In the genomic region with DNA sequence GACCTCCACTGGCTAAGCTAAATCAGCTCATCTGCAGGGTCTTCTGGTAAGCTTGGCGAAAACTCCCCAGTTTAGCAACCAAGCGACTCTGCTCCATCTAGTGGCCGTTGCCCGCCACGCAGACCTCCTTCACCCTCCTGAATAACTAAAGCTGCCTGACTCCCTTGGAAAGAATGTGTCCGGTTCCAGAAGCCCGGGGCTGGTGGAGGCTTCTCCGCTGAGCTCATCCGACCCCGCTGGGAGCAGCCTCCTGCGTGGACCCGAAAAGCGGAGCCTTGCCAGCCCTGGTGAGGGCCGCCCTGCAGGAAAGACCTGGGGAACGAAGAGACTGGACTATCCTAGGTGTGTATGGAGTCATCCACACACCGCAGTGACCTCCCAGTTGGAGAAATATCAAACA, we compare ENCODE assay signal across 8 mouse cellular contexts.
DNase-seq lines count a peak whose midpoint lies in the region; ATAC-seq and TF ChIP-seq lines count a peak whose summit lies in the region.

No protein-coding gene starts in this region.

- no peaks in the 10 kb centered on the region for H3K79me2 ChIP-seq in C2C12 (ENCODE audit: control insufficient read depth, insufficient read depth)

- H3K9me3 ChIP-seq in heart, embryonic 12.5 days (replicated peaks) = no peaks in the 10 kb centered on the region
- no peaks in the 10 kb centered on the region for H3K9me3 ChIP-seq in kidney, postnatal 0 days (replicated peaks; ENCODE audit: low read length)
- H3K9me3 ChIP-seq in liver, embryonic 12.5 days (replicated peaks) = no peaks in the 10 kb centered on the region
- no peaks in the 10 kb centered on the region for H3K9me3 ChIP-seq in stomach, embryonic 15.5 days

- peak; percentile 96 for DNase-seq in kidney, postnatal 0 days (ENCODE audit: low spot score)
- peak; percentile 86 for DNase-seq in neural tube, embryonic 10.5 days (ENCODE audit: extremely low spot score, low spot score)

- H3K27ac ChIP-seq in bone marrow macrophage, adult 2 months (ENCODE audit: insufficient read depth, low read depth, low read length) = no peak overlapping the region
- peak overlapping the region; percentile 62 for H3K27ac ChIP-seq in embryonic fibroblast, embryonic 13.5 days (ENCODE audit: insufficient read depth, low read length)
- peak overlapping the region; percentile 90 for H3K27ac ChIP-seq in heart, embryonic 12.5 days (ENCODE audit: poor library complexity, severe bottlenecking)
- H3K27ac ChIP-seq in kidney, postnatal 0 days = no peak overlapping the region
- H3K27ac ChIP-seq in liver, embryonic 12.5 days = no peak overlapping the region
- no peak overlapping the region for H3K27ac ChIP-seq in stomach, embryonic 15.5 days

- no peak for TF ChIP-seq POLR2A in bone marrow macrophage, adult 2 months (IDR thresholded peaks at IDR 0.05; ENCODE audit: borderline replicate concordance, low read depth, low read length)
- TF ChIP-seq POLR2A in embryonic fibroblast, embryonic 13.5 days (IDR thresholded peaks at IDR 0.05; ENCODE audit: low read depth, low read length) = no peak

- H3K79me3 ChIP-seq in C2C12 (ENCODE audit: low read depth) = no peaks in the 10 kb centered on the region

- 3% methylated on average over 16 of the region's 16 CpGs for WGBS in heart, embryonic 12.5 days
- 4% methylated on average over 16 of the region's 16 CpGs for WGBS in kidney, postnatal 0 days
- 3% methylated on average over 16 of the region's 16 CpGs for WGBS in liver, embryonic 12.5 days (ENCODE audit: insufficient replicate concordance)
- 5% methylated on average over 16 of the region's 16 CpGs for WGBS in stomach, embryonic 15.5 days

- H3ac ChIP-seq in C2C12 (ENCODE audit: control insufficient read depth, insufficient read length, low read depth) = peak overlapping the region; percentile 52

- H3K9ac ChIP-seq in heart, embryonic 12.5 days = peak overlapping the region; percentile 69
- H3K9ac ChIP-seq in kidney, postnatal 0 days (ENCODE audit: low read depth, low read length) = 0 out of 2 replicates have a peak overlapping the region, but pooled peaks have one; percentile 35
- H3K9ac ChIP-seq in liver, embryonic 12.5 days = no peak overlapping the region
- H3K9ac ChIP-seq in stomach, embryonic 15.5 days = no peak overlapping the region

- no peak overlapping the region for H3K4me3 ChIP-seq in C2C12 (ENCODE audit: insufficient read depth, poor library complexity, severe bottlenecking)
- H3K4me3 ChIP-seq in bone marrow macrophage, adult 2 months (ENCODE audit: insufficient read depth, low read length) = peak overlapping the region; percentile 17; the same call in 1 of the 2 replicates
- no peak overlapping the region for H3K4me3 ChIP-seq in embryonic fibroblast, embryonic 13.5 days (ENCODE audit: insufficient read depth, low read length)
- H3K4me3 ChIP-seq in heart, embryonic 12.5 days = peak overlapping the region; percentile 25; the same call in 1 of the 2 replicates
- peak overlapping the region; percentile 21 for H3K4me3 ChIP-seq in kidney, postnatal 0 days (replicated peaks; ENCODE audit: low read depth, low read length)
- peak overlapping the region; percentile 30 for H3K4me3 ChIP-seq in liver, embryonic 12.5 days
- H3K4me3 ChIP-seq in stomach, embryonic 15.5 days (replicated peaks) = peak overlapping the region; percentile 35

- H3K36me3 ChIP-seq in C2C12 (ENCODE audit: control insufficient read depth, insufficient read depth) = peaks cover 44% of the 10 kb centered on the region
- H3K36me3 ChIP-seq in heart, embryonic 12.5 days = peaks cover 26% of the 10 kb centered on the region
- 0 out of 2 replicates have a peak, but pooled peaks cover 9% of the 10 kb centered on the region for H3K36me3 ChIP-seq in kidney, postnatal 0 days (ENCODE audit: insufficient read depth, low read length)
- H3K36me3 ChIP-seq in liver, embryonic 12.5 days = no peaks in the 10 kb centered on the region
- H3K36me3 ChIP-seq in stomach, embryonic 15.5 days = no peaks in the 10 kb centered on the region

- no peaks in the 10 kb centered on the region for H3K27me3 ChIP-seq in C2C12 (ENCODE audit: control insufficient read depth, insufficient read depth, insufficient read length)
- H3K27me3 ChIP-seq in heart, embryonic 12.5 days (replicated peaks) = no peaks in the 10 kb centered on the region
- H3K27me3 ChIP-seq in kidney, postnatal 0 days (ENCODE audit: insufficient read depth, low read length) = no peaks in the 10 kb centered on the region
- H3K27me3 ChIP-seq in liver, embryonic 12.5 days (replicated peaks) = peaks cover 11% of the 10 kb centered on the region; the same call in 1 of the 2 replicates
- no peaks in the 10 kb centered on the region for H3K27me3 ChIP-seq in stomach, embryonic 15.5 days (replicated peaks)

- H3K4me2 ChIP-seq in heart, embryonic 12.5 days = peak overlapping the region; percentile 66
- peak overlapping the region; percentile 70 for H3K4me2 ChIP-seq in kidney, postnatal 0 days (ENCODE audit: low read length)
- peak overlapping the region; percentile 66 for H3K4me2 ChIP-seq in liver, embryonic 12.5 days
- H3K4me2 ChIP-seq in stomach, embryonic 15.5 days = peak overlapping the region; percentile 71

- peak; percentile 63 for ATAC-seq in heart, embryonic 12.5 days (ENCODE audit: insufficient number of reproducible peaks, low FRiP score)
- peak; percentile 80 for ATAC-seq in kidney, postnatal 0 days (replicated peaks; ENCODE audit: low FRiP score, low read depth)
- ATAC-seq in liver, embryonic 12.5 days = peak; percentile 54; the same call in 1 of the 2 replicates
- peak; percentile 61 for ATAC-seq in stomach, embryonic 15.5 days (ENCODE audit: insufficient read depth, low FRiP score, low read depth)

- no peaks in the 10 kb centered on the region for H3K4me1 ChIP-seq in bone marrow macrophage, adult 2 months (ENCODE audit: control insufficient read depth, insufficient read depth, low read length)
- peaks cover 4% of the 10 kb centered on the region; the same call in 1 of the 2 replicates for H3K4me1 ChIP-seq in embryonic fibroblast, embryonic 13.5 days (ENCODE audit: control insufficient read depth, insufficient read depth, low read length)
- peaks cover 64% of the 10 kb centered on the region for H3K4me1 ChIP-seq in heart, embryonic 12.5 days (replicated peaks)
- H3K4me1 ChIP-seq in kidney, postnatal 0 days (replicated peaks; ENCODE audit: insufficient read depth, low read length) = no peaks in the 10 kb centered on the region
- peaks cover 17% of the 10 kb centered on the region for H3K4me1 ChIP-seq in liver, embryonic 12.5 days
- H3K4me1 ChIP-seq in stomach, embryonic 15.5 days = peaks cover 6% of the 10 kb centered on the region

- TF ChIP-seq CTCF in C2C12 (IDR thresholded peaks at IDR 0.05; ENCODE audit: control insufficient read depth, insufficient read depth, insufficient read length) = peak; percentile 11
- peak; percentile 59 for TF ChIP-seq CTCF in bone marrow macrophage, adult 2 months (IDR thresholded peaks at IDR 0.05; ENCODE audit: low read depth, low read length)
- TF ChIP-seq CTCF in embryonic fibroblast, embryonic 13.5 days (IDR thresholded peaks at IDR 0.05; ENCODE audit: borderline replicate concordance, insufficient read depth, low read length) = peak; percentile 76
- TF ChIP-seq CTCF in kidney, postnatal 0 days (IDR thresholded peaks at IDR 0.05; ENCODE audit: low read depth) = peak; percentile 88

TF ChIP-seq in C2C12, 6 proteins besides CTCF, POLR2A, EP300 and RAD21:
- TF ChIP-seq MYOD1 (IDR thresholded peaks at IDR 0.05; ENCODE audit: control insufficient read depth, insufficient read length, low read depth) (no peak), CEBPB (IDR thresholded peaks at IDR 0.05; ENCODE audit: low read depth) (no peak), MYOG (IDR thresholded peaks at IDR 0.05; ENCODE audit: control insufficient read depth, extremely low read depth, insufficient read length) (no peak), MAX (IDR thresholded peaks at IDR 0.05) (no peak), FOSL1 (IDR thresholded peaks at IDR 0.05; ENCODE audit: insufficient read depth, low read length, poor library complexity, severe bottlenecking) (no peak), USF1 (IDR thresholded peaks at IDR 0.05; ENCODE audit: low read depth) (no peak)

Comparison
In these comparisons a context has a peak if more than half of its experiments do, and no peak if none do; other contexts are left out.
1. H3K4me3 ChIP-seq: peak in bone marrow macrophage, adult 2 months (single experiment), heart, embryonic 12.5 days (single experiment), kidney, postnatal 0 days (single experiment), liver, embryonic 12.5 days (single experiment) and stomach, embryonic 15.5 days (single experiment); none in C2C12 (single experiment) and embryonic fibroblast, embryonic 13.5 days (single experiment).
2. CTCF ChIP-seq: peak in every context shown above with its lines; median percentile 88 in kidney, postnatal 0 days; 76 in embryonic fibroblast, embryonic 13.5 days; 59 in bone marrow macrophage, adult 2 months; 11 in C2C12.
3. H3K27ac ChIP-seq: peak in embryonic fibroblast, embryonic 13.5 days (single experiment) and heart, embryonic 12.5 days (single experiment); none in bone marrow macrophage, adult 2 months (single experiment), kidney, postnatal 0 days (single experiment), liver, embryonic 12.5 days (single experiment) and stomach, embryonic 15.5 days (single experiment).
4. H3K9ac ChIP-seq: peak in heart, embryonic 12.5 days (single experiment) and kidney, postnatal 0 days (single experiment); none in liver, embryonic 12.5 days (single experiment) and stomach, embryonic 15.5 days (single experiment).
5. Peak in every context shown above with its lines, with median percentiles within 50 percentile points of each other: ATAC-seq and H3K4me2 ChIP-seq.